Mouse (Mus musculus): ENCODE data around the gene Rps15a.

- TF ChIP-seq CTCF (IDR thresholded peaks at IDR 0.05; ENCODE audit: control insufficient read depth, insufficient read depth, insufficient read length) (no peak), USF1 (IDR thresholded peaks at IDR 0.05; ENCODE audit: low read depth) (no peak)
These were observed 13.0 kb upstream of the Rps15a start for GRCm38 (mm10) chr7:118128925-118129429.

Measured in C2C12 (cell line).